In the genomic region with DNA sequence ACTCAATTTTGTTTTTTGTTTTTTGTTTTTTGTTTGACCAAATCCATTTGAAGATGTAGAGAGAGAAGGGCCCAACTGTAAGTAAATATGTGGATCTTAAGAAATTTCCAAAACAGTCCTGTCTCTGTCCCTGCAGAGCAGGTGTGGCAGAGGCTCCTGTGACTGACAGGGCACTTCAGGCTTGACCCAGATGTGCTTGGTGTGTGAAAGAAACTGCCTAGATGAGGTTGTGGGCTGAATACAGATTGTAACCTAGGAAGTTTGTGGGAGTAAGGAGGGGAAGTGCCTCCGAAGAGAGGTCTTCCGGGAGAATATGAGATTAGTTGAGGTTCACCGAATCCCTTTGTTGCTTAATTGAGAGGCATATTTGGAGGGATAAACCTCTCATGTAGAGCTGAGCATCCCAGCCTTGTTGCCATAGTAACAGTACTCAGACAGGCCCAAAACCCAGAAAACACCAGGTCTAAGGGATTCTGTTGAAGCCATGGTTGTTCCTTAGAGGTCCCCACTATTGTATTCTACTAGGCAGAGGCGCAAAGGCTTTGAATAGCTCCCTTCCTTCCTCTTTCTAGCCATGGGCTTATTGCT, we compare ENCODE assay signal across 18 mouse cellular contexts. TPM values are rescaled to one million over a fixed set of nuclear protein-coding genes. Genes with fewer than 3 reads are reported as not detected.
DNase-seq lines count a peak whose midpoint lies in the region; ATAC-seq lines count a peak whose summit lies in the region.
"Had no signal": no experiment of that assay in that cellular context is flagged by ENCODE, and none has a peak within 500 bp of the region (broad histone marks: within the 10 kb centered on the region; RNA-seq: fewer than 3 reads in every experiment).

No protein-coding gene starts in this region.

- no peak overlapping the region for H3K4me2 ChIP-seq in forebrain, embryonic 15.5 days (replicated peaks)
- H3K4me2 ChIP-seq: lung, embryonic 15.5 days; neural tube, embryonic 12.5 days; stomach, embryonic 15.5 days had no signal

- ATAC-seq in forebrain, embryonic 15.5 days (replicated peaks), result no peak
- ATAC-seq: Patski had no signal

- H3K4me1 ChIP-seq in forebrain, embryonic 10.5 days, result peaks cover 31% of the 10 kb centered on the region
- H3K4me1 ChIP-seq in forebrain, embryonic 15.5 days, result peaks cover 6% of the 10 kb centered on the region; the same call in 1 of the 2 replicates
- H3K4me1 ChIP-seq in midbrain, embryonic 10.5 days, result peaks cover 24% of the 10 kb centered on the region
- H3K4me1 ChIP-seq: lung, embryonic 15.5 days; stomach, embryonic 15.5 days had no signal

- peaks cover 61% of the 10 kb centered on the region for H3K27me3 ChIP-seq in forebrain, embryonic 10.5 days (ENCODE audit: poor library complexity, severe bottlenecking)
- no peaks in the 10 kb centered on the region for H3K27me3 ChIP-seq in forebrain, embryonic 15.5 days
- peaks cover 75% of the 10 kb centered on the region for H3K27me3 ChIP-seq in midbrain, embryonic 10.5 days (ENCODE audit: low read depth, poor library complexity, severe bottlenecking)
- H3K27me3 ChIP-seq: lung, embryonic 15.5 days; megakaryocyte, embryonic 14.5 days; neural tube, embryonic 12.5 days; Patski; stomach, embryonic 15.5 days had no signal

- H3K9ac ChIP-seq in forebrain, embryonic 15.5 days (replicated peaks), result no peak overlapping the region
- H3K9ac ChIP-seq: lung, embryonic 15.5 days; neural tube, embryonic 12.5 days; stomach, embryonic 15.5 days had no signal

- 12% methylated on average over 4 of the region's 4 CpGs for WGBS in forebrain, embryonic 10.5 days
- WGBS in forebrain, embryonic 15.5 days, result 14% methylated on average over 4 of the region's 4 CpGs
- 25% methylated on average over 4 of the region's 4 CpGs for WGBS in midbrain, embryonic 10.5 days

- peaks cover 12% of the 10 kb centered on the region for H3K9me3 ChIP-seq in forebrain, embryonic 10.5 days
- no peaks in the 10 kb centered on the region for H3K9me3 ChIP-seq in forebrain, embryonic 15.5 days
- peaks cover 8% of the 10 kb centered on the region for H3K9me3 ChIP-seq in midbrain, embryonic 10.5 days (replicated peaks)
- H3K9me3 ChIP-seq: lung, embryonic 15.5 days; megakaryocyte, embryonic 14.5 days; neural tube, embryonic 12.5 days; stomach, embryonic 15.5 days had no signal

- H3K4me3 ChIP-seq in forebrain, embryonic 10.5 days, result no peak overlapping the region; the same call in 1 of the 2 replicates
- H3K4me3 ChIP-seq in forebrain, embryonic 15.5 days, result no peak overlapping the region
- H3K4me3 ChIP-seq in midbrain, embryonic 10.5 days, result 0 out of 2 replicates have a peak overlapping the region, but pooled peaks have one; percentile 14
- H3K4me3 ChIP-seq: heart, adult 2 months; lung, embryonic 15.5 days; megakaryocyte, embryonic 14.5 days; neural tube, embryonic 12.5 days; stomach, embryonic 15.5 days had no signal

- DNase-seq in forebrain, embryonic 10.5 days (ENCODE audit: extremely low spot score, low spot score), result peak; percentile 44
- peak; percentile 15 for DNase-seq in testis, postnatal 10 days (ENCODE audit: low spot score)
- DNase-seq in testis, postnatal 14 days (ENCODE audit: low spot score), result no peak
- peak; percentile 73 for DNase-seq in midbrain, embryonic 10.5 days (ENCODE audit: low spot score)
- DNase-seq in telencephalon, adult 2 months (ENCODE audit: low read depth, low spot score), result peak; percentile 10
- no peak for DNase-seq in frontal cortex, postnatal 10 days (ENCODE audit: low spot score in 2 of 2)
- no peak for DNase-seq in urinary bladder, postnatal 4 days (ENCODE audit: low spot score in 2 of 2)
- DNase-seq: cerebellum, postnatal 14 days; heart, adult 2 months; heart, postnatal 10 days; kidney, adult 11 months; kidney, postnatal 25 days had no signal

- 0 out of 2 replicates have a peak overlapping the region, but pooled peaks have one; percentile 53 for H3K27ac ChIP-seq in forebrain, embryonic 10.5 days
- no peak overlapping the region for H3K27ac ChIP-seq in forebrain, embryonic 15.5 days (replicated peaks)
- 0 out of 2 replicates have a peak overlapping the region, but pooled peaks have one; percentile 23 for H3K27ac ChIP-seq in midbrain, embryonic 10.5 days (replicated peaks)
- H3K27ac ChIP-seq: heart, adult 2 months; lung, embryonic 15.5 days; neural tube, embryonic 12.5 days; stomach, embryonic 15.5 days had no signal

- H3K36me3 ChIP-seq in forebrain, embryonic 10.5 days (replicated peaks), result no peaks in the 10 kb centered on the region
- H3K36me3 ChIP-seq in forebrain, embryonic 15.5 days, result no peaks in the 10 kb centered on the region
- peaks cover 5% of the 10 kb centered on the region; the same call in 1 of the 2 replicates for H3K36me3 ChIP-seq in midbrain, embryonic 10.5 days
- H3K36me3 ChIP-seq: lung, embryonic 15.5 days; neural tube, embryonic 12.5 days; stomach, embryonic 15.5 days had no signal

RNA-seq across cellular contexts. Expression of gene Mylk, which starts 27.5 kb away (rescaled TPM):
- polyA plus RNA-seq in forebrain, embryonic 10.5 days (2016; fragmentation: Nextera tagmentation; extraction: Ambion mirVana), result 3.8 and 5.1 TPM in 2 replicates
- polyA plus RNA-seq in forebrain, embryonic 15.5 days (2015; fragmentation: Nextera tagmentation; extraction: Ambion mirVana), result 4.3 and 4.6 TPM in 2 replicates
- 8.5 and 8.9 TPM in 2 replicates for polyA plus RNA-seq in midbrain, embryonic 10.5 days (2016; fragmentation: Nextera tagmentation; extraction: Ambion mirVana)

Comparison
In these comparisons a context has a peak if more than half of its experiments do, and no peak if none do; other contexts are left out.
1. DNase-seq: peak in forebrain, embryonic 10.5 days (single experiment), testis, postnatal 10 days (single experiment), midbrain, embryonic 10.5 days (single experiment) and telencephalon, adult 2 months (single experiment); none in testis, postnatal 14 days (single experiment), frontal cortex, postnatal 10 days (0 of 2) and urinary bladder, postnatal 4 days (0 of 2).